Mouse (Mus musculus): ENCODE data around the gene Mia2.
"Not testable (repeated sequence)": the region's sequence is repeated elsewhere in the genome, so short reads cannot be mapped to it uniquely, and the experiment has no call there.

Mia2 gene

DNA sequence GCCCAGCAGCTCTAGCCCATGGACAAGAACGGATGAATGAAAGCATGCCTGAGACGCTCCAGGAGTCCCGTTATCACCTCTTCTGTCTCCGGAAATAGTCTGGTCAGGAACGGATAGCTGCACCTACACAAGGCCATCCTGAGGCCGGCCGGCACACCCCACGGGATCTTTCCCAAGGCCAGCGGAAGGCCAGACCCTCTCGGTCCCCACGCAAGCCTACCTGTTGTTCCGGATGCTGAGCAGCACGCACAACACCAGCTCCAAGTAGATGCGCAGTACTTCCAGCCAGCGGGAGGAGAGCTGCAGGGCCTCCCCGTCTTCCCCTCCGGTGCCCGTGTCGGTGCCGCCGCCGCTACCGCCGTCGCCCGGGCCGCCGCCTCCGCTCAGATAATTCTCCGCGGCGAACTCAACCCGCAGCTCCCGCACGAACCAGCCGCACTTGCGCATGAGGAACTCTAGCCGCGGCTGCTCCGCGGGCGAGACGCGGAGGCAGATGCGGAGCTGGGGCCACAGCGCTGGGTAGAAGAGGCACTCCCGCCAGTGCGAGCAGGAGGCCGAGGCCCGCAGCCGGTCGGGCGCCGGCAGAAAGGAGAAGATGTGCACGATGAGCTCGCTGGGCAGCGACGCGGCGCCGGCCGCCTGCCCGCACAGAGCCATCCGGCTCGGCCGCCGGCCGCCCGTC, 123.2 kb downstream of the Mia2 start:
- in situ Hi-C loops (cut with MboI, MseI) = loop anchor here (25.0 kb wide), 1 partner anchor 156 kb away; the partner anchor contains the start of genes Pnn and Trappc6b

DNA sequence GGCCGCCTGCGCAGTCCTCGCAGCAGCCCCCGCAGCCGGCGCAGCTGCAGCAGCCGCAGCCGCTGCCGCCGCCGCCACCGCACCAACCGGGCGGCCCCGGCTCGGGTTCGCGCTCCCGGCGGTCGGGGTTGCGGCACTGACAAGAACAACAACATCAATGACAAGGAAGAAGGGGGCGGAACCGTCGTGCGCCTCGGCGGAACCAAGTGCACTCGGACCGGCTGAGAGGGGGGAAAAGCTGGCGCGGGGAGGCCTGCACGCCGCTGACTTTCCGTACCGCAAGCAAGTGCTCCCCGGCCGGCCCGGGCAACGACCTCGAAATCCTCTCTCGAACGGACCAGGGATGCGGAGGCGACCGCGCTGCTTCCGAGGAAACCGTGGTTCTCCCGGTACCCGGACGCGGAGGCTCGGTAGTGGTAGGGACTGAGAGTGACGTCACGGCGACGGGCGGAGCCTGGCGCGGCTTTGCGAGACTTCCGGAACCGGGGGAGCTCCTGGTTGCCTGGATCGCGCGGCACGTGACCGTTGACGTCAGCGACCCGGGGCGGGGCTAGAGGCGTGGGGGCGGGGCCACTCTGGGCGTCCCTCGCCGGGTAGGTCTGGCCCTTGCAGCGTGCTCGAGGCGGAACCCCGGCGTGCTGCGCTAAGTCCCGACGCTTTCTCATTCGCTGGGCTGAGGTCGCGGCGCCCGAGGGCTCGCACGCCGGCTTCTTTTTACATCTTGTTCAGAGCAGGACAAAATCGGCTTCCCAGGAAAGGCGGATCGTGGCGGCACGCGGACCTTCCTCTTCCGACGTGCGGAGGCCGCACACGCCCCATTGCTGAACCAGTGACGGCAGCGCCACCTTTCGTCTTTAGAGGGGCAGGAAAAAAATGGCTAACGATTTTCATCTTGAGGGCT, 124.0 kb downstream of the Mia2 start, which contains the start of gene Fbxo33:
Gene Fbxo33 (minus strand): TSS at position 401 of the 901 bp plus-strand sequence.
- in situ Hi-C loops (cut with MboI, MseI) = loop anchor here (25.0 kb wide), 1 partner anchor 157 kb away; the partner anchor contains the start of genes Pnn and Trappc6b

DNA sequence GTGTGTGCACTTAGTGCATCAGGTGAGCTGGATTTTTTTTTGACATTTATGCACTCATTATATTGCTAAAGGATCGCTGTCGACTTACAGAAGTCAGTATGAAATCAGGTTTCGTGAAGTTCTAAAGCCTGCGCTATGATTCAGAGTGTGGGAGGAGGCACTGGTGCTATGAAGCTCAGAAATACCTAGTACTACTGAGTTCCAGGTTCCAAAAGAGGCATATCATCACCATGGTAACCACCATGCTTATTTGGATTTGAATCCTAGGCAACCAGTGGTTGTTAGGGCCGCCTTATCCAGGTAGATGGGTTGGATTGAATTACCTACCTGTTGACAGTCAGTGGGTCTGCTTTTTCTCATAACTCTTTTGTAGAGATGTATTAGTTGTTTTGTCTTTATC, 132.8 kb downstream of the Mia2 start:
- in situ Hi-C loops (cut with MboI, MseI) = no loop called here

DNA sequence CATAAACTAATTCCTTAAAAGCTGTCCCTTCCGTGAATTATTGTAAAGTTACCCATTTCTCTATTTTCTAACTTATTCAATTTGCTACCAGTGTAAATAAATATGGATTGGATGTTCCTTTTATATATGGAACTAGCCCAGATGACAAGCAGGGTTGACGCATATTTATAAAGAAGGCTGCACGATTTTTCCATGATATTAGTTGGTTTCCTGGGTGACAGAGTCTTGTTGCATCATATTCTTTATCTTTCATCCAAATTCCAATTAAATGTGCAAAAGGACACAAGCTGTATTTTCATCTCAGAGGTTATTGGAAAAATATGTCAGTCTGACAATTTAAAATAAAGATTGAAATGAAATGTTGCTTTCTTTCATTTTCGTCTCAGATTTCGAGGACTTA, 142.8 kb downstream of the Mia2 start:
- in situ Hi-C loops (cut with MboI, MseI) = no loop called here

DNA sequence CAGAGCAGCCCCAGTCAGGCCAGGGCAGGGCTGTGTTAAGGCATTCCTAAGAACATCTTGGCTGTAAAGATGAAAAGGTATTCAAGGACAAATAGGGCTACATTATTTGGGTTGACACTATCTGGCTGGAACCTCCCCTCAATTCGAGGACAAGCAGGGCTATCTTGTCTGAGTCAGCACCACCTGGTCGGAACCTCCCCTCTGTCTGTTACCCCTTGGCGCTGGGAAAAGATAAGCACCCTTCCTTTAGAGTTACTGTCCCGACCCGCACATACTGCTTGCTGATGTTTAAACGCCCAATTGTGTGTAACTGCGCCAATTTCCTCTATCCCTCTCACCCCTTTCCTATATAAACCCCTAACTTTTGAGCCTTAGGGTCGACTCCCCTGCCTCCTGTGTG, 145.4 kb downstream of the Mia2 start:
- in situ Hi-C loops (cut with MboI, MseI) = not testable (repeated sequence)

Data from regulatory T cell (primary cell).